Mouse (Mus musculus): ENCODE measurements around the gene Umad1. TPM values are rescaled to one million over a fixed set of nuclear protein-coding genes. Genes with fewer than 3 reads are reported as not detected.

Gene Umad1
- total and polyA plus RNA-seq, 3 experiments: 7.6 to 17.5 (median 10.0) TPM

DNA sequence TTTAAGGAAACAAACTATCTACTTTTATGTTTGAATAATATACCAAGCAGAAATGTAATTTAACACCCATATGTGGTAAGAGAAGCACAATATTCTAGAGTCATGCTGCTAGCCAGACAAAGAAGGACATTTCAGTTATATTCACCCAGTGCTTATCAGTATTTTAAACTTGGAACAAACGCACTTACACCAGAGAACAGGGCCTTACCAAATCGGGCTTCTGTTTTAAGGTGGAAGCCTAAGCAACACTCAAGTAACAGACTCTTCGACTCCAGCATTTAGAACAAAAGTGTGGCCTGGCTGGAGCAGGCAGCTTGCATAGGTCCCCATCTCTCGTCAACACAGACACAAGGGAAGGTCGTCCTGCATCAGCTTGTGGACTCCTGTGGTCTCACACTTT lies 229.2 kb downstream of the Umad1 start:
- TF ChIP-seq KAT2A (IDR thresholded peaks at IDR 0.05; ENCODE audit: insufficient replicate concordance, low read length) (no peak), CHD2 (IDR thresholded peaks at IDR 0.05; ENCODE audit: low read length) (no peak), POLR2AphosphoS2 (IDR thresholded peaks at IDR 0.05; ENCODE audit: low read depth, low read length) (no peak), RAD21 (IDR thresholded peaks at IDR 0.05; ENCODE audit: low read depth, low read length) (no peak), JUND (conservative IDR thresholded peaks at IDR 0.05; ENCODE audit: low read depth, low read length) (no peak), SIN3A (IDR thresholded peaks at IDR 0.05; ENCODE audit: low read length) (no peak), NRF1 (IDR thresholded peaks at IDR 0.05; ENCODE audit: low read depth, low read length) (no peak), MAX (IDR thresholded peaks at IDR 0.05; ENCODE audit: low read length) (no peak), ETS1 (conservative IDR thresholded peaks at IDR 0.05; ENCODE audit: low read depth, low read length) (no peak), HCFC1 (IDR thresholded peaks at IDR 0.05; ENCODE audit: low read depth, low read length) (no peak), USF1 (IDR thresholded peaks at IDR 0.05; ENCODE audit: low read depth, low read length) (no peak), MXI1 (IDR thresholded peaks at IDR 0.05; ENCODE audit: low read depth, low read length) (no peak), CTCF (conservative IDR thresholded peaks at IDR 0.05 in 1 of 2, IDR thresholded peaks at IDR 0.05 in 1 of 2; ENCODE audit: low read depth in 2 of 2, low read length in 2 of 2) (no peak), NELFE (IDR thresholded peaks at IDR 0.05; ENCODE audit: low read depth, low read length) (no peak), MYC (IDR thresholded peaks at IDR 0.05; ENCODE audit: low read depth, low read length) (no peak), ZKSCAN1 (IDR thresholded peaks at IDR 0.05; ENCODE audit: borderline replicate concordance, low read depth, low read length) (no peak), USF2 (conservative IDR thresholded peaks at IDR 0.05; ENCODE audit: low read depth, low read length) (no peak), ELF1 (IDR thresholded peaks at IDR 0.05; ENCODE audit: low read depth, low read length) (no peak)
- no peak for DNase-seq (ENCODE audit: extremely low read depth)
- peaks cover 10 to 59% of the 10 kb centered on the region in 2 experiments for H3K4me1 ChIP-seq (ENCODE audit: control insufficient read depth in 1 of 2, insufficient read depth in 2 of 2)
- H3K9ac ChIP-seq (ENCODE audit: insufficient read depth, low read depth): no peak overlapping the region
- dilution Hi-C loops (cut with MboI; ENCODE audit: extremely low pct_ligation_motif_present, extremely low pct_unique_long_range_greater_than_20kb, low sequenced_read_pairs) (no loop called here), in situ Hi-C loops (cut with MboI; ENCODE audit: low pct_ligation_motif_present, low pct_unique_long_range_greater_than_20kb, low sequenced_read_pairs) (no loop called here)
- H3K9me3 ChIP-seq (replicated peaks; ENCODE audit: low read length): no peaks in the 10 kb centered on the region
- no peak overlapping the region for H3K27ac ChIP-seq (ENCODE audit: insufficient read depth, low read depth)
- no peaks in the 10 kb centered on the region for H3K79me2 ChIP-seq (replicated peaks; ENCODE audit: control insufficient read depth, extremely low read depth, insufficient read depth, poor library complexity, severe bottlenecking)
- no peak overlapping the region for H3K4me3 ChIP-seq (replicated peaks in 1 of 3; ENCODE audit: low read depth in 2 of 3, low read length in 2 of 3, poor library complexity in 1 of 3)
- H3K27me3 ChIP-seq (replicated peaks): no peaks in the 10 kb centered on the region
- H3K4me2 ChIP-seq (ENCODE audit: insufficient read depth, low read depth, poor library complexity, severe bottlenecking): no peak overlapping the region
- H3K36me3 ChIP-seq (replicated peaks in 1 of 2; ENCODE audit: control insufficient read depth in 1 of 2, insufficient read depth in 1 of 2, low read length in 1 of 2): no peaks in the 10 kb centered on the region

- peaks cover 10 to 56% of the 10 kb centered on the region in 2 experiments for H3K4me1 ChIP-seq (ENCODE audit: control insufficient read depth in 1 of 2, insufficient read depth in 2 of 2)
- in situ Hi-C loops (cut with MboI; ENCODE audit: low pct_ligation_motif_present, low pct_unique_long_range_greater_than_20kb, low sequenced_read_pairs): no loop called here
- H3K27ac ChIP-seq (ENCODE audit: insufficient read depth, low read depth): no peak overlapping the region
Measured at GRCm38 (mm10) chr6:8489266-8489665, 230.2 kb downstream of the Umad1 start.

More at GRCm38 (mm10) chr6:8489266-8489665, 230.2 kb downstream of the Umad1 start:
- Histone ChIP-seq H3K9me3 (replicated peaks; ENCODE audit: low read length) (no peaks in the 10 kb centered on the region), H3K27me3 (replicated peaks) (no peaks in the 10 kb centered on the region), H3K4me3 (replicated peaks in 1 of 3; ENCODE audit: low read depth in 2 of 3, low read length in 2 of 3, poor library complexity in 1 of 3) (no peak overlapping the region), H3K36me3 (replicated peaks in 1 of 2; ENCODE audit: control insufficient read depth in 1 of 2, insufficient read depth in 1 of 2, low read length in 1 of 2) (no peaks in the 10 kb centered on the region), H3K4me2 (ENCODE audit: insufficient read depth, low read depth, poor library complexity, severe bottlenecking) (no peak overlapping the region), H3K79me2 (replicated peaks; ENCODE audit: control insufficient read depth, extremely low read depth, insufficient read depth, poor library complexity, severe bottlenecking) (no peaks in the 10 kb centered on the region), H3K9ac (ENCODE audit: insufficient read depth, low read depth) (no peak overlapping the region)
- no peak for TF ChIP-seq RAD21 (IDR thresholded peaks at IDR 0.05; ENCODE audit: low read depth, low read length)
- TF ChIP-seq PAX5 (IDR thresholded peaks at IDR 0.05; ENCODE audit: low read length): no peak
- TF ChIP-seq E2F4 (IDR thresholded peaks at IDR 0.05; ENCODE audit: insufficient replicate concordance, low read depth, low read length): no peak
- TF ChIP-seq USF1 (IDR thresholded peaks at IDR 0.05; ENCODE audit: low read depth, low read length): no peak
- TF ChIP-seq GABPA (IDR thresholded peaks at IDR 0.05; ENCODE audit: insufficient replicate concordance, low read depth, low read length): no peak
- TF ChIP-seq JUN (IDR thresholded peaks at IDR 0.05; ENCODE audit: insufficient read depth, low read depth, low read length): no peak
- no peak for TF ChIP-seq CTCF (conservative IDR thresholded peaks at IDR 0.05 in 1 of 2, IDR thresholded peaks at IDR 0.05 in 1 of 2; ENCODE audit: low read depth in 2 of 2, low read length in 2 of 2)
- dilution Hi-C loops (cut with MboI; ENCODE audit: extremely low pct_ligation_motif_present, extremely low pct_unique_long_range_greater_than_20kb, low sequenced_read_pairs): no loop called here
- DNase-seq (ENCODE audit: extremely low read depth): no peak

Data from CH12.LX (cell line).